Mouse (Mus musculus): ENCODE results near the gene E2f2. TPM values are rescaled to one million over a fixed set of nuclear protein-coding genes. Genes with fewer than 3 reads are reported as not detected.

E2f2 gene
- total and polyA plus RNA-seq, 3 experiments, result 14.1 to 70.3 (median 45.9) TPM

- H3K4me1 ChIP-seq (ENCODE audit: insufficient read depth, low read depth, low read length), result peaks cover 4% of the 10 kb centered on the region
- TF ChIP-seq CTCF (IDR thresholded peaks at IDR 0.05; ENCODE audit: low read depth, low read length) (no peak), POLR2AphosphoS5 (IDR thresholded peaks at IDR 0.05; ENCODE audit: insufficient replicate concordance, low read depth, low read length) (no peak), GATA1 (IDR thresholded peaks at IDR 0.05; ENCODE audit: borderline replicate concordance, low read length) (no peak), TAL1 (conservative IDR thresholded peaks at IDR 0.05; ENCODE audit: low read depth, low read length) (no peak), GATA2 (IDR thresholded peaks at IDR 0.05; ENCODE audit: borderline replicate concordance, low read depth, low read length) (no peak)
- ATAC-seq (ENCODE audit: extremely low read depth, insufficient number of reproducible peaks, low FRiP score, poor library complexity, severe bottlenecking), result no peak
- H3K9me3 ChIP-seq (replicated peaks), result 0 out of 2 replicates have a peak, but pooled peaks cover 4% of the 10 kb centered on the region
- DNase-seq (ENCODE audit: low spot score), result no peak
- H3K36me3 ChIP-seq (replicated peaks), result no peaks in the 10 kb centered on the region
- H3K4me3 ChIP-seq (ENCODE audit: low read depth, low read length), result no peak overlapping the region
- H3K27me3 ChIP-seq (ENCODE audit: insufficient read depth, low read length), result peaks cover 58% of the 10 kb centered on the region
These were observed 66.5 kb downstream of the E2f2 start for GRCm38 (mm10) chr4:136238669-136239068.

DNA sequence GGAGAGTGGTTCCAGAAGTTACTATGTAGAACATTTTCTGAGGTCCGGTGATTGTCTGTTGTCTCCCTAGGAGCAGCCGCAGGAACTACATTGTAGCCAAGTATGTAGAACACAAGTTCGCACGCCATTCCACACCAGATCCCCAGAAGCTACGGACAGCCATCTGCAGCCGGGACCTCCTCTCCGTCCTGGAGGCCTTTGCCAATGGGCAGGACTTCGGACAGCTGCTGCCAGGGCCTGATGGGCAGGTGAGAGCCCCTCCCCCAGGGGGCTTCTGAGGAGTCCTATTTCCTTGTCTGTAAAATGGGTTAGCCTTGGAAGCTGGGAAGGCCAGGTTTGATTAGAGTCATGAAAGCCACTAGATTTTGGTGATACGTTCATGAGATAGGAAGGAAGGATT, 66.9 kb downstream of the E2f2 start:
- no peak for ATAC-seq (ENCODE audit: extremely low read depth, insufficient number of reproducible peaks, low FRiP score, poor library complexity, severe bottlenecking)
- 0 out of 2 replicates have a peak, but pooled peaks cover 4% of the 10 kb centered on the region for H3K9me3 ChIP-seq (replicated peaks)
- no peak for DNase-seq (ENCODE audit: low spot score)
- H3K4me1 ChIP-seq (ENCODE audit: insufficient read depth, low read depth, low read length), result peaks cover 4% of the 10 kb centered on the region
- H3K27me3 ChIP-seq (ENCODE audit: insufficient read depth, low read length), result peaks cover 56% of the 10 kb centered on the region
- H3K4me3 ChIP-seq (ENCODE audit: low read depth, low read length), result no peak overlapping the region
- TF ChIP-seq GATA1 (IDR thresholded peaks at IDR 0.05; ENCODE audit: borderline replicate concordance, low read length), result no peak
- TF ChIP-seq TAL1 (conservative IDR thresholded peaks at IDR 0.05; ENCODE audit: low read depth, low read length), result no peak
- no peak for TF ChIP-seq POLR2AphosphoS5 (IDR thresholded peaks at IDR 0.05; ENCODE audit: insufficient replicate concordance, low read depth, low read length)
- TF ChIP-seq CTCF (IDR thresholded peaks at IDR 0.05; ENCODE audit: low read depth, low read length), result no peak
- no peaks in the 10 kb centered on the region for H3K36me3 ChIP-seq (replicated peaks)

GRCm38 (mm10) chr4:136239622-136240021, 67.4 kb downstream of the E2f2 start:
- peaks cover 4% of the 10 kb centered on the region for H3K4me1 ChIP-seq (ENCODE audit: insufficient read depth, low read depth, low read length)
- peaks cover 53% of the 10 kb centered on the region for H3K27me3 ChIP-seq (ENCODE audit: insufficient read depth, low read length)
- peak; percentile 66 for DNase-seq (ENCODE audit: low spot score)
- H3K9me3 ChIP-seq (replicated peaks), result 0 out of 2 replicates have a peak, but pooled peaks cover 4% of the 10 kb centered on the region
- H3K4me3 ChIP-seq (ENCODE audit: low read depth, low read length), result no peak overlapping the region
- no peaks in the 10 kb centered on the region for H3K36me3 ChIP-seq (replicated peaks)
- ATAC-seq (ENCODE audit: extremely low read depth, insufficient number of reproducible peaks, low FRiP score, poor library complexity, severe bottlenecking), result peak; percentile 54; the same call in 1 of the 2 replicates
- peak; percentile 66 for TF ChIP-seq CTCF (IDR thresholded peaks at IDR 0.05; ENCODE audit: low read depth, low read length)
- TF ChIP-seq POLR2AphosphoS5 (IDR thresholded peaks at IDR 0.05; ENCODE audit: insufficient replicate concordance, low read depth, low read length), result no peak

- DNase-seq (ENCODE audit: low spot score), result no peak
- Histone ChIP-seq H3K36me3 (replicated peaks) (no peaks in the 10 kb centered on the region), H3K27me3 (ENCODE audit: insufficient read depth, low read length) (peaks cover 57% of the 10 kb centered on the region), H3K9me3 (replicated peaks) (0 out of 2 replicates have a peak, but pooled peaks cover 4% of the 10 kb centered on the region), H3K4me1 (ENCODE audit: insufficient read depth, low read depth, low read length) (peaks cover 4% of the 10 kb centered on the region), H3K4me3 (ENCODE audit: low read depth, low read length) (no peak overlapping the region)
- TF ChIP-seq POLR2AphosphoS5 (IDR thresholded peaks at IDR 0.05; ENCODE audit: insufficient replicate concordance, low read depth, low read length) (no peak), GATA2 (IDR thresholded peaks at IDR 0.05; ENCODE audit: borderline replicate concordance, low read depth, low read length) (no peak), CTCF (IDR thresholded peaks at IDR 0.05; ENCODE audit: low read depth, low read length) (no peak), TAL1 (conservative IDR thresholded peaks at IDR 0.05; ENCODE audit: low read depth, low read length) (no peak), GATA1 (IDR thresholded peaks at IDR 0.05; ENCODE audit: borderline replicate concordance, low read length) (no peak)
- ATAC-seq (ENCODE audit: extremely low read depth, insufficient number of reproducible peaks, low FRiP score, poor library complexity, severe bottlenecking), result no peak
These were observed 67.9 kb downstream of the E2f2 start for GRCm38 (mm10) chr4:136240123-136240522.

GRCm38 (mm10) chr4:136240955-136241354, 68.8 kb downstream of the E2f2 start:
- 0 out of 2 replicates have a peak, but pooled peaks cover 2% of the 10 kb centered on the region for H3K9me3 ChIP-seq (replicated peaks)
- H3K4me1 ChIP-seq (ENCODE audit: insufficient read depth, low read depth, low read length), result peaks cover 4% of the 10 kb centered on the region
- no peak overlapping the region for H3K4me3 ChIP-seq (ENCODE audit: low read depth, low read length)
- peaks cover 62% of the 10 kb centered on the region for H3K27me3 ChIP-seq (ENCODE audit: insufficient read depth, low read length)
- no peak for ATAC-seq (ENCODE audit: extremely low read depth, insufficient number of reproducible peaks, low FRiP score, poor library complexity, severe bottlenecking)
- no peak for TF ChIP-seq GATA2 (IDR thresholded peaks at IDR 0.05; ENCODE audit: borderline replicate concordance, low read depth, low read length)
- no peak for DNase-seq (ENCODE audit: low spot score)
- no peaks in the 10 kb centered on the region for H3K36me3 ChIP-seq (replicated peaks)

DNA sequence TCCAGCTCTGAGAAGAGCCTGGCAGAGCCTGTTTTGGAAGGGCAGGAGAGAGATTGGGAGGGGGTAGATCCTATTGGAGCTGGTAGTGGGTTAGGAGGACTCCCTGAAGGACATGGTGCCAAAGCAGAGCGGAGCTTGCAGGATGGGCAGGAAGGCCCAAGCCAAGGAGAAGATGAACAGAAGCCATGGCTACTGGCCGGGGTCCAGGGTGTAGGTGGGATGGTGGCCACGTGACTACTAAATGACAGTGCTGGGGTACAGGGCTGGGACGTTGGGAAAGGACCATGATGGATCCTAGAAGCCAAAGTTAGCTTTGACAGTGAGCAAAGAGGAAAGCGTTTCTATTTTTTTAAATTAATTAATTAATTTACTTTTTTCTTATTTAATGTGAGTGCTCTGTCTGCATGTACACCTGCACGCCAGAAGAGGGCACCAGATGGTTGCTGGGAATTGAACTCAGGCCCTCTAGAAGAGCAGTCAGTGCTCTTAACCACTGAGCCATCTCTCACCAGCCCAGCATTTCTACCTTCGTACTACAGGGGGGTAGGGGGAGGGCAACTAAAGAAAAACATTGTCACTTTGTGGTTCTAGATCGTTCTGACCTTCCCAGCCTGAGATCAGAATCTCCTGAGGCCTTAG, 70.0 kb downstream of the E2f2 start:
- H3K4me3 ChIP-seq (ENCODE audit: low read depth, low read length), result no peak overlapping the region
- H3K27me3 ChIP-seq (ENCODE audit: insufficient read depth, low read length), result peaks cover 71% of the 10 kb centered on the region
- no peaks in the 10 kb centered on the region for H3K36me3 ChIP-seq (replicated peaks)
- H3K9me3 ChIP-seq (replicated peaks), result no peaks in the 10 kb centered on the region
- H3K4me1 ChIP-seq (ENCODE audit: insufficient read depth, low read depth, low read length), result peaks cover 4% of the 10 kb centered on the region
- TF ChIP-seq POLR2AphosphoS5 (IDR thresholded peaks at IDR 0.05; ENCODE audit: insufficient replicate concordance, low read depth, low read length) (no peak), GATA1 (IDR thresholded peaks at IDR 0.05; ENCODE audit: borderline replicate concordance, low read length) (no peak), TAL1 (conservative IDR thresholded peaks at IDR 0.05; ENCODE audit: low read depth, low read length) (no peak), GATA2 (IDR thresholded peaks at IDR 0.05; ENCODE audit: borderline replicate concordance, low read depth, low read length) (no peak), CTCF (IDR thresholded peaks at IDR 0.05; ENCODE audit: low read depth, low read length) (no peak)
- ATAC-seq (ENCODE audit: extremely low read depth, insufficient number of reproducible peaks, low FRiP score, poor library complexity, severe bottlenecking) (no peak), DNase-seq (ENCODE audit: low spot score) (no peak)

Measured in G1E (cell line).